Mouse (Mus musculus): ENCODE data around the gene BC030867. TPM values are rescaled to one million over a fixed set of nuclear protein-coding genes. Genes with fewer than 3 reads are reported as not detected.

The BC030867 gene
- 33.4 and 35.7 TPM in 2 replicates for polyA plus RNA-seq (2016; fragmentation: Nextera tagmentation; extraction: Ambion mirVana)

GRCm38 (mm10) chr11:102248630-102249230 lies at the start of gene BC030867:
TSS of gene BC030867 (plus strand) at chr11:102248882.
- Histone ChIP-seq H3K9me3 (replicated peaks) (no peaks in the 10 kb centered on the region), H3K27ac (peak within 1 kb of the TSS; percentile 89), H3K4me1 (peaks cover 30% of the 10 kb centered on the region), H3K27me3 (ENCODE audit: low read depth, poor library complexity, severe bottlenecking) (peaks cover 13% of the 10 kb centered on the region), H3K4me3 (peak within 1 kb of the TSS; percentile 93), H3K36me3 (peaks cover 31% of the 10 kb centered on the region)
- under 1% methylated on average over 41 of the region's 41 CpGs for WGBS
- DNase-seq (ENCODE audit: low spot score) = peak; percentile 98

- Histone ChIP-seq H3K9me3 (replicated peaks) (no peaks in the 10 kb centered on the region), H3K4me1 (peaks cover 31% of the 10 kb centered on the region), H3K27me3 (ENCODE audit: low read depth, poor library complexity, severe bottlenecking) (no peaks in the 10 kb centered on the region), H3K4me3 (no peak overlapping the region), H3K36me3 (peaks cover 98% of the 10 kb centered on the region), H3K27ac (peak overlapping the region; percentile 37; the same call in 1 of the 2 replicates)
- 25% methylated on average over 9 of the region's 9 CpGs for WGBS
- no peak for DNase-seq (ENCODE audit: low spot score)
Measured at GRCm38 (mm10) chr11:102199856-102200255, 48.8 kb upstream of the BC030867 start.

GRCm38 (mm10) chr11:102201408-102201821 lies 47.3 kb upstream of the BC030867 start:
- H3K9me3 ChIP-seq (replicated peaks) = no peaks in the 10 kb centered on the region
- H3K4me3 ChIP-seq = no peak overlapping the region
- no peak for DNase-seq (ENCODE audit: low spot score)
- peaks cover 33% of the 10 kb centered on the region for H3K4me1 ChIP-seq
- peak overlapping the region; percentile 37; the same call in 1 of the 2 replicates for H3K27ac ChIP-seq
- 80% methylated on average over 12 of the region's 12 CpGs for WGBS
- peaks cover 98% of the 10 kb centered on the region for H3K36me3 ChIP-seq
- H3K27me3 ChIP-seq (ENCODE audit: low read depth, poor library complexity, severe bottlenecking) = peaks cover 4% of the 10 kb centered on the region

- DNase-seq (ENCODE audit: low spot score) = no peak
- Histone ChIP-seq H3K4me3 (0 out of 2 replicates have a peak overlapping the region, but pooled peaks have one; percentile 23), H3K27me3 (ENCODE audit: low read depth, poor library complexity, severe bottlenecking) (peaks cover 9% of the 10 kb centered on the region), H3K4me1 (peaks cover 53% of the 10 kb centered on the region), H3K27ac (peak overlapping the region; percentile 43; the same call in 1 of the 2 replicates), H3K36me3 (peaks cover 52% of the 10 kb centered on the region), H3K9me3 (replicated peaks) (no peaks in the 10 kb centered on the region)
- WGBS = 60% methylated on average over 30 of the region's 30 CpGs
Measured at GRCm38 (mm10) chr11:102206481-102206880, 42.2 kb upstream of the BC030867 start.

- DNase-seq (ENCODE audit: low spot score) = no peak
- Histone ChIP-seq H3K27me3 (ENCODE audit: low read depth, poor library complexity, severe bottlenecking) (peaks cover 9% of the 10 kb centered on the region), H3K27ac (peak overlapping the region; percentile 38; the same call in 1 of the 2 replicates), H3K9me3 (replicated peaks) (no peaks in the 10 kb centered on the region), H3K4me1 (peaks cover 51% of the 10 kb centered on the region), H3K36me3 (peaks cover 38% of the 10 kb centered on the region), H3K4me3 (no peak overlapping the region)
- WGBS = 64% methylated on average over 11 of the region's 11 CpGs
Measured at GRCm38 (mm10) chr11:102207825-102208777, 40.6 kb upstream of the BC030867 start.

GRCm38 (mm10) chr11:102208846-102209245 lies 39.8 kb upstream of the BC030867 start:
- H3K36me3 ChIP-seq = peaks cover 30% of the 10 kb centered on the region
- 60% methylated on average over 4 of the region's 4 CpGs for WGBS
- no peak for DNase-seq (ENCODE audit: low spot score)
- no peak overlapping the region for H3K4me3 ChIP-seq
- no peaks in the 10 kb centered on the region for H3K9me3 ChIP-seq (replicated peaks)
- peak overlapping the region; percentile 38; the same call in 1 of the 2 replicates for H3K27ac ChIP-seq
- H3K27me3 ChIP-seq (ENCODE audit: low read depth, poor library complexity, severe bottlenecking) = peaks cover 9% of the 10 kb centered on the region
- peaks cover 57% of the 10 kb centered on the region for H3K4me1 ChIP-seq

GRCm38 (mm10) chr11:102209742-102210141 lies 38.9 kb upstream of the BC030867 start:
- WGBS = 17% methylated on average over 2 of the region's 2 CpGs
- H3K27ac ChIP-seq = no peak overlapping the region

GRCm38 (mm10) chr11:102210185-102210584 lies 38.5 kb upstream of the BC030867 start:
- no peaks in the 10 kb centered on the region for H3K9me3 ChIP-seq (replicated peaks)
- no peak overlapping the region for H3K27ac ChIP-seq
- no peak for DNase-seq (ENCODE audit: low spot score)
- H3K27me3 ChIP-seq (ENCODE audit: low read depth, poor library complexity, severe bottlenecking) = peaks cover 9% of the 10 kb centered on the region
- peaks cover 70% of the 10 kb centered on the region for H3K4me1 ChIP-seq
- WGBS = 66% methylated on average over 3 of the region's 3 CpGs
- peaks cover 17% of the 10 kb centered on the region for H3K36me3 ChIP-seq
- H3K4me3 ChIP-seq = no peak overlapping the region

More at GRCm38 (mm10) chr11:102209742-102210141, 38.9 kb upstream of the BC030867 start:
- Histone ChIP-seq H3K4me3 (no peak overlapping the region), H3K36me3 (peaks cover 22% of the 10 kb centered on the region), H3K4me1 (peaks cover 66% of the 10 kb centered on the region), H3K9me3 (replicated peaks) (no peaks in the 10 kb centered on the region), H3K27me3 (ENCODE audit: low read depth, poor library complexity, severe bottlenecking) (peaks cover 9% of the 10 kb centered on the region)
- DNase-seq (ENCODE audit: low spot score) = no peak

- H3K36me3 ChIP-seq = peaks cover 9% of the 10 kb centered on the region
- H3K4me3 ChIP-seq = no peak overlapping the region
- 38% methylated on average over 5 of the region's 5 CpGs for WGBS
- 0 out of 2 replicates have a peak overlapping the region, but pooled peaks have one; percentile 28 for H3K27ac ChIP-seq
- peaks cover 9% of the 10 kb centered on the region for H3K27me3 ChIP-seq (ENCODE audit: low read depth, poor library complexity, severe bottlenecking)
- peaks cover 78% of the 10 kb centered on the region for H3K4me1 ChIP-seq
- no peaks in the 10 kb centered on the region for H3K9me3 ChIP-seq (replicated peaks)
- DNase-seq (ENCODE audit: low spot score) = no peak
Measured at GRCm38 (mm10) chr11:102211011-102211410, 37.7 kb upstream of the BC030867 start.

- no peak for DNase-seq (ENCODE audit: low spot score)
- 68% methylated on average over 18 of the region's 18 CpGs for WGBS
- Histone ChIP-seq H3K27ac (no peak overlapping the region), H3K9me3 (replicated peaks) (no peaks in the 10 kb centered on the region), H3K4me1 (peaks cover 79% of the 10 kb centered on the region), H3K4me3 (no peak overlapping the region), H3K27me3 (ENCODE audit: low read depth, poor library complexity, severe bottlenecking) (no peaks in the 10 kb centered on the region), H3K36me3 (no peaks in the 10 kb centered on the region)
Measured at GRCm38 (mm10) chr11:102211936-102212341, 36.7 kb upstream of the BC030867 start.

- Histone ChIP-seq H3K36me3 (no peaks in the 10 kb centered on the region; the same call in 1 of the 2 replicates), H3K9me3 (replicated peaks) (no peaks in the 10 kb centered on the region), H3K27me3 (ENCODE audit: low read depth, poor library complexity, severe bottlenecking) (no peaks in the 10 kb centered on the region), H3K4me3 (no peak overlapping the region), H3K27ac (peak overlapping the region; percentile 44; the same call in 1 of the 2 replicates), H3K4me1 (peaks cover 81% of the 10 kb centered on the region)
- 63% methylated on average over 10 of the region's 10 CpGs for WGBS
- no peak for DNase-seq (ENCODE audit: low spot score)
Measured at GRCm38 (mm10) chr11:102214430-102215156, 34.1 kb upstream of the BC030867 start.

GRCm38 (mm10) chr11:102215511-102215910 lies 33.2 kb upstream of the BC030867 start:
- 85% methylated on average over 11 of the region's 11 CpGs for WGBS

More at GRCm38 (mm10) chr11:102215511-102215910, 33.2 kb upstream of the BC030867 start:
- Histone ChIP-seq H3K27me3 (ENCODE audit: low read depth, poor library complexity, severe bottlenecking) (no peaks in the 10 kb centered on the region), H3K36me3 (no peaks in the 10 kb centered on the region; the same call in 1 of the 2 replicates), H3K4me1 (peaks cover 82% of the 10 kb centered on the region), H3K9me3 (replicated peaks) (no peaks in the 10 kb centered on the region), H3K4me3 (peak overlapping the region; percentile 24; the same call in 1 of the 2 replicates), H3K27ac (0 out of 2 replicates have a peak overlapping the region, but pooled peaks have one; percentile 26)
- no peak for DNase-seq (ENCODE audit: low spot score)
